Mouse (Mus musculus): Measurements from ENCODE around the gene Ankdd1a. TPM values are rescaled to one million over a fixed set of nuclear protein-coding genes. Genes with fewer than 3 reads are reported as not detected.

Ankdd1a gene
- total RNA-seq, 2 experiments from 2014 or later = not detected

DNA sequence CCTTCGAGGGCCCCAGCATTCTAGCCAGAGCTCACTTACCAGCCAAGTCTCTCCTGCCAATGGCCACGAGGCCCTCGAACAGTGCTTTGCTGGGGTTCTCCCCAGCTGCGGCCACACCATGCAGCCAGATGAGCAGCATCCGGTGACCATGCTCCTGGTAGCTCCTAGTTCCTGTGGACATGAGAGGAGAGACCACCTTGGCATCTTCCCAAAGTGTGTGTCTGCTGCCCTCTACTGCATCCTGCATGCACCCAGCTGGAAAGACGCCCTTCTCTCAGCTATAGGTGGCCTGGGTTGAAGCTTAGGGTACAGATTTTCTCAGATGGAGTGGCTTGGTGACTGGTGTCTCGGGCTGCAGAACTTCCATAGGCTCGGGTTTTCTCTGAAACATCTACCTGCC lies 17.8 kb downstream of the Ankdd1a start:
- no peak for DNase-seq

- no peak for DNase-seq
Measured at GRCm38 (mm10) chr9:65492851-65493250, 27.1 kb downstream of the Ankdd1a start.

- no peak for DNase-seq
Measured at GRCm38 (mm10) chr9:65492351-65492750, 27.6 kb downstream of the Ankdd1a start.

DNA sequence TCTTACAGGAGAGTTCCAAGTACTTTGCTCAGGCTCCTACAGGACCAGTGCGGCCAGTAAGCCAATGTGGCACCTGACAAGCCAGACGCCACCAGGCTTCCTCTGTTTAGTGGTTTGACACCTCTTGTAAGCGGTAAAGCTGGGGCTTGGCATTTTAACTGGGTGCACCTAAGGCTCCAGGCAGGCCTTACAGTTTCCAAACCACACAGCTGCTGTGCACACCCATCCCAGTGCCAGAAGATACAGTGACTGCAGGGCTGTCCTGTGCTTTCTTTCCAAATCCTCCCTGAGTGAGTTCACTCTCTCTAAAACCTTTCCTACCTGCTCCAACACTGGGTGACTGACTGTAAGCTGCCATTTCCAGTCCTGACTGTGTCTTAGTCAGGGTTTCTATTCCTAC lies 28.5 kb downstream of the Ankdd1a start:
- no peak for DNase-seq

GRCm38 (mm10) chr9:65480071-65480470 lies 39.9 kb downstream of the Ankdd1a start:
- no peak for DNase-seq

DNA sequence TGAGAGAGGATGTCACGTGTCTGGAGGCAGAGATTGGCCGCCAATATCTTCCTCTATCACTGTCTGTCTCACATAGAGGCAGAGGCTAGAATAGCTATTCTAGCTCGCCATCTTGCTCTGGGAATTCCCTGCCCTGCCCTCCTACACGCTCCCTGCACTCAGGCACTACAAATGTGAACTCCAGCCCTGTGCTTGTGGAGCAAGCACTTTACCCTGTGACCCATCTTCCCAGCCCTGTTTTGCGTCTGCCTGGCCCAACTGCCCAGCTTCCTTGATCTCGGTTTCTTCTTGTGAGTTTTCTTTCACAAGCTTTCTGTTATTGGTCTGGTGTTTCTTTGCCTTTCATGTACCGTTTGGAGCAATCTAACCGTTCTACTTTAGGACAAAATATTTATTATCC lies 40.8 kb downstream of the Ankdd1a start:
- no peak for DNase-seq

GRCm38 (mm10) chr9:65472769-65473168 lies 47.2 kb downstream of the Ankdd1a start:
- DNase-seq = no peak

GRCm38 (mm10) chr9:65467686-65468085 lies 52.3 kb downstream of the Ankdd1a start:
- no peak for DNase-seq

DNA sequence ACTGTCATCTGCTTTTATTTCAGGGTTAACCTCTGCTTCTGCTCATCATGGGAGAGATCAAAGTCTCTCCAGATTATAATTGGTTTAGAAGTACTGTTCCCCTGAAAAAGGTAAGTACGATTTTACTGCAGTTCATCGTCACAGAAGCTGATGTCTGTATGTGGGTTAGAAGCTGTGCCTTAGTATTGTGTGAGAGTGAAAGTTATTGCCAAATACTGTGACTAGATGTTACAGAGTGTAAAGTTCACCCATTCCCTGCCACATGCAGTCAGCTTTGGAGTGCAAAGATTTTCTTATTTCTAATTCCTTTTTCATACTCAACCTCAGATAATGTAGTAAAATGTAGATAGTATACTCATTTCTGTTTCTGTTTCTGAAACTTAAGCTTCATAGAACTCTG lies 54.8 kb downstream of the Ankdd1a start:
- no peak for DNase-seq

GRCm38 (mm10) chr9:65464161-65464560 lies 55.8 kb downstream of the Ankdd1a start:
- no peak for DNase-seq

DNA sequence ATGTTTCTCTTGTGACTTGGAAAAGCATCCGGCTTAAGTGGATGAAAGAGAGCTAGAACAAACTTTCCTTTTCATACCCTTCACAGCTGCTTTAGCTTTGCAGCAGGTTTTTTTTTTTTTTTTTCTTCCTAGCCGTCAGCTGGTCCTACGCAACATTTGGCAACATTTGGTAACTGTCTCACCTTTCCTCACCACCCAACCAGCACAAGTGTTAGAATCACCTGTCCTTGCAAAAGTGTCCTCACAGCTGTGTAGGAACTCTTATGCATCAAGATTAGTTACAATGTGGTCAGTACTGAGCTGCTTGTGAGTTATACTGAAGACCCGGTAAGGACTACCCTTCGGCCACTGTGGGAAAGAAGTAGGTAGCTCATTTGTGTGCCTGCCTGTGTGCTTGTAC lies 57.4 kb downstream of the Ankdd1a start:
- DNase-seq = no peak

- peak; percentile 91 for DNase-seq
Measured at GRCm38 (mm10) chr9:65460732-65461442, 59.1 kb downstream of the Ankdd1a start, which contains the start of gene Spg21. TSS of gene Spg21 (plus strand) at chr9:65460947.

- DNase-seq = no peak
Measured at GRCm38 (mm10) chr9:65460198-65460597, 59.8 kb downstream of the Ankdd1a start.

DNA sequence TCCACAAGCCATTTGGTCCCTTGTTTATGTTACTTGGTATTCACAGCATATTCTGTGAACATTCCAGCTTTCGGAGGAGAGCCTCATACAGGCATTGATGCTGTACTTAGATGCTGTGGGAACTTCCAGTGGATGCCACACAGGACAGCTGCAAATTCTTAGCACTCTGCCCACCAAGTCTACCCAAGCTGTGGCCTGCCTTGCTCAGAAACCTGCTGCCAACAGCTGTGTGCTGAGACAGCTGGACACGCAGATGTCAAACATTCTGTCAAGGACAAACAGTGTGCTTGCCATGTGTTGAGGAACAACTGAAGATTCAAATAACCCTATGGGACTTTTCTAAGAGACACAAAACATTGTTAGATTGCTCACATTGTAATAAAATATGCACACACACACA lies 61.0 kb downstream of the Ankdd1a start:
- DNase-seq = no peak

DNA sequence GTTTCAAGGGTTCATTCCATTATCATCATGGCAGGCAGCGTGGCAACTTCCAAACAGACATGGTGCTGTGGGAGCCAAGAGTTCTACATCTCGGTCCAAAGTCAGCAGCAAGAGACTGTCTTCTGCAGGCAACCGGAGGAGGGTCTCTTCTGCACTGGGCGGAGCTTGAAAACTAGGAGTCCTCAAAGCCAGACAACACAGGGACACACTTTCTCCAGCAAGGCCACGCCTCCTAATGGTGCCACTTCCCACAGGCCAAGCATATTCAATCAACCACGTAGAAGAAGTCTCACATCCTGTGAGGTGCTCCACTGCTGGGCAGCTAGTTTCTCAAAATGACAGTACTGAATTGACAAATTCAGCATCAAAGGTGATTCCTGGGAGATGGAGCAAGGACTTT lies 72.0 kb downstream of the Ankdd1a start:
- DNase-seq = no peak

- DNase-seq = no peak
Measured at GRCm38 (mm10) chr9:65444692-65445091, 75.3 kb downstream of the Ankdd1a start.

Other genes with a start within 250 kb of the Ankdd1a start
- gene Clpx, start 225.9 kb downstream of the Ankdd1a start, total RNA-seq (2021) = 10 to 100 TPM; 44.9 to 60.0 TPM
- 10 to 100 TPM; 10.1 to 12.7 TPM for gene Pdcd7, start 174.1 kb downstream of the Ankdd1a start, total RNA-seq (2021)
- gene Ubap1l, start 159.2 kb downstream of the Ankdd1a start, total RNA-seq (2021) = under 1 TPM; 0.20 to 0.64 TPM
- 10 to 100 TPM; 10.3 to 11.6 TPM for gene Kbtbd13, start 128.5 kb downstream of the Ankdd1a start, total RNA-seq (2021)
- gene Rasl12, start 121.7 kb downstream of the Ankdd1a start, total RNA-seq (2021) = 1 to 10 TPM; 3.1 to 4.4 TPM
- not detected for gene Slc51b, start 97.2 kb downstream of the Ankdd1a start, total RNA-seq (2021)
- 1 to 10 TPM; 5.0 to 5.3 TPM for gene Mtfmt, start 84.4 kb downstream of the Ankdd1a start, total RNA-seq (2021)
- gene Spg21, start 59.2 kb downstream of the Ankdd1a start, total RNA-seq (2021) = 10 to 100 TPM in 1 of 2 experiments, 1 to 10 TPM in 1; 6.4 to 10.8 TPM
- 1 to 10 TPM; 4.7 to 6.3 TPM for gene Plekho2, start 59.8 kb upstream of the Ankdd1a start, total RNA-seq (2021)
- not detected for gene Pif1, start 67.0 kb upstream of the Ankdd1a start, total RNA-seq (2021)
- 1 to 10 TPM; 1.4 to 2.8 TPM for gene Rbpms2, start 109.5 kb upstream of the Ankdd1a start, total RNA-seq (2021)
- gene Oaz2, start 147.8 kb upstream of the Ankdd1a start, total RNA-seq (2021) = 100 to 1,000 TPM; 231 to 232 TPM

Measured in gastrocnemius, postnatal 25 days (tissue).